Mouse (Mus musculus): ENCODE data around the gene Dvl2.

The Dvl2 gene

GRCm38 (mm10) chr11:69981141-69981762 is 19.1 kb upstream of the Dvl2 start, which contains the start of gene Ctdnep1:
Gene Ctdnep1, plus strand, starts transcription at chr11:69981156.
- DNase-seq (ENCODE audit: low read depth, low spot score): peak; percentile 76

GRCm38 (mm10) chr11:69982225-69982624 is 18.2 kb upstream of the Dvl2 start, which contains the start of gene Elp5:
Gene Elp5, minus strand, starts transcription at chr11:69982517.
- DNase-seq (ENCODE audit: low read depth, low spot score): no peak

GRCm38 (mm10) chr11:69982877-69983276 is 17.5 kb upstream of the Dvl2 start:
- no peak for DNase-seq (ENCODE audit: low read depth, low spot score)

- no peak for DNase-seq (ENCODE audit: low read depth, low spot score)
Observed at GRCm38 (mm10) chr11:69983377-69983776, 17.0 kb upstream of the Dvl2 start.

- no peak for DNase-seq (ENCODE audit: low read depth, low spot score)
Observed at GRCm38 (mm10) chr11:69984431-69984830, 16.0 kb upstream of the Dvl2 start.

- DNase-seq (ENCODE audit: low read depth, low spot score): no peak
Observed at GRCm38 (mm10) chr11:69989949-69990348, 10.4 kb upstream of the Dvl2 start.

- DNase-seq (ENCODE audit: low read depth, low spot score): peak; percentile 98
Observed at GRCm38 (mm10) chr11:69990850-69991691, 9.3 kb upstream of the Dvl2 start, which contains the start of gene Gabarap. Gene Gabarap, plus strand, starts transcription at chr11:69991143.

GRCm38 (mm10) chr11:69991711-69992110 is 8.7 kb upstream of the Dvl2 start:
- no peak for DNase-seq (ENCODE audit: low read depth, low spot score)

- no peak for DNase-seq (ENCODE audit: low read depth, low spot score)
Observed at GRCm38 (mm10) chr11:69992396-69992795, 8.0 kb upstream of the Dvl2 start.

- no peak for DNase-seq (ENCODE audit: low read depth, low spot score)
Observed at GRCm38 (mm10) chr11:69992932-69993331, 7.5 kb upstream of the Dvl2 start.

GRCm38 (mm10) chr11:69994401-69995090 is 5.8 kb upstream of the Dvl2 start:
- no peak for DNase-seq (ENCODE audit: low read depth, low spot score)

- peak; percentile 99 for DNase-seq (ENCODE audit: low read depth, low spot score)
Observed at GRCm38 (mm10) chr11:69995391-69995960, 4.9 kb upstream of the Dvl2 start, which contains the start of gene Phf23. Gene Phf23, plus strand, starts transcription at chr11:69995777.

GRCm38 (mm10) chr11:69996161-69997061 is 4.0 kb upstream of the Dvl2 start:
- peak; percentile 80 for DNase-seq (ENCODE audit: low read depth, low spot score)

- DNase-seq (ENCODE audit: low read depth, low spot score): peak; percentile 88
Observed at GRCm38 (mm10) chr11:69997070-69997509, 3.3 kb upstream of the Dvl2 start.

- no peak for DNase-seq (ENCODE audit: low read depth, low spot score)
Observed at GRCm38 (mm10) chr11:69998567-69999491, 1.6 kb upstream of the Dvl2 start.

GRCm38 (mm10) chr11:69999666-70000065 is 729 bp upstream of the Dvl2 start:
- peak; percentile 49 for DNase-seq (ENCODE audit: low read depth, low spot score)

- DNase-seq (ENCODE audit: low read depth, low spot score): no peak
Observed at GRCm38 (mm10) chr11:70001159-70001558, 764 bp downstream of the Dvl2 start.

- peak; percentile 76 for DNase-seq (ENCODE audit: low read depth, low spot score)
Observed at GRCm38 (mm10) chr11:70001865-70002264, 1.5 kb downstream of the Dvl2 start.

- no peak for DNase-seq (ENCODE audit: low read depth, low spot score)
Observed at GRCm38 (mm10) chr11:70002471-70002870, 2.1 kb downstream of the Dvl2 start.
